Mouse (Mus musculus) ES-E14 (cell line): Measurements from ENCODE around the gene Nmur1. TPM values are rescaled to one million over a fixed set of nuclear protein-coding genes. Genes with fewer than 3 reads are reported as not detected.
A peak's percentile ranks its signal among the peaks of the same experiment; 100 is the strongest.
"Not testable (repeated sequence)": the region's sequence is repeated elsewhere in the genome, so short reads cannot be mapped to it uniquely, and the experiment has no call there.

Experiments used
- DNase-seq: peaks from one replicate; pipeline ENCODE4 v3.0.0-alpha.2; 2013; ENCODE audit warnings: low read depth, low spot score
- H3K27ac ChIP-seq: 2 replicates; pipeline ENCODE4 v1.5.1; 2012; ENCODE audit warnings: low read depth, mild to moderate bottlenecking, low read length, moderate library complexity, mixed read lengths; ENCODE audit not compliant: poor library complexity, insufficient read depth, severe bottlenecking
- H3K36me3 ChIP-seq: 2 replicates; pipeline ENCODE4 v1.6.1; 2012; ENCODE audit warnings: mild to moderate bottlenecking, low read length, moderate library complexity, mixed read lengths; ENCODE audit not compliant: control insufficient read depth, poor library complexity, insufficient read depth, severe bottlenecking
- H3K4me1 ChIP-seq, 2 experiments: fragments of 150-350 bp in 1 of 2; sonication (generic) in 1 of 2; 2 replicates each; pipeline ENCODE4 v1.6.1; 2012; ENCODE audit warnings: low read length in 2 of 2, mild to moderate bottlenecking in 1 of 2, mixed read lengths in 1 of 2; ENCODE audit not compliant: control insufficient read depth in 2 of 2, insufficient read depth in 2 of 2, poor library complexity in 1 of 2
- H3K4me3 ChIP-seq, 2 experiments: fragments of 150-350 bp in 1 of 2; sonication (generic) in 1 of 2; 2 replicates each; pipeline ENCODE4 v1.5.1; 2012; ENCODE audit warnings: low read length in 2 of 2, low read depth in 1 of 2, mild to moderate bottlenecking in 1 of 2, mixed read lengths in 1 of 2; ENCODE audit not compliant: insufficient read depth in 1 of 2, poor library complexity in 1 of 2, severe bottlenecking in 1 of 2
- H3K9ac ChIP-seq: 2 replicates; pipeline ENCODE4 v1.6.1; 2012; ENCODE audit warnings: low read depth, mild to moderate bottlenecking, low read length, mixed read lengths; ENCODE audit not compliant: poor library complexity, insufficient read depth, severe bottlenecking
- H3K9me3 ChIP-seq: fragments of 150-350 bp; sonication (generic); 2 replicates; pipeline ENCODE4 v1.6.1; 2012; ENCODE audit warnings: low read depth, mild to moderate bottlenecking, low read length; ENCODE audit not compliant: control insufficient read depth, insufficient read depth
- CHD2 ChIP-seq: IDR thresholded peaks from 2 replicates; pipeline ENCODE4 v1.6.1; 2014; ENCODE audit warnings: mild to moderate bottlenecking, low read depth, low read length, inconsistent platforms
- HCFC1 ChIP-seq: IDR thresholded peaks from 2 replicates; pipeline ENCODE4 v1.6.1; 2012; ENCODE audit warnings: low read length, inconsistent platforms, borderline replicate concordance; ENCODE audit not compliant: insufficient read depth
- MAFK ChIP-seq: IDR thresholded peaks from 2 replicates; pipeline ENCODE4 v1.6.1; 2014; ENCODE audit warnings: mild to moderate bottlenecking, low read depth, low read length, inconsistent platforms; ENCODE audit not compliant: insufficient read depth
- ZC3H11A ChIP-seq: IDR thresholded peaks from 2 replicates; pipeline ENCODE4 v1.6.1; 2012; ENCODE audit warnings: low read depth, mild to moderate bottlenecking, inconsistent platforms, low read length, borderline replicate concordance
- ZNF384 ChIP-seq: IDR thresholded peaks from 2 replicates; pipeline ENCODE4 v1.6.1; 2012; ENCODE audit warnings: low read depth, low read length, inconsistent platforms
- in situ Hi-C, 2 experiments: fragments of 600-800 bp; cut with MboI; formaldehyde crosslinking; loops; one replicate each; pipeline ENCODE4 v1.15.1; 2025; ENCODE audit warnings: low sequenced_read_pairs in 2 of 2, inconsistent platforms in 1 of 2; ENCODE audit not compliant: unreplicated experiment in 2 of 2
- total RNA-seq: library from RNA; depleted of rRNA; stranded (reverse); fragments of 300-350 nt; gene quantifications from 2 replicates; pipeline ENCODE4 v1.2.3, GENCODE M21; 2012; rRNA removed

Gene Nmur1
- 0.18 TPM in 1 of 2 replicates, not detected in the other for total RNA-seq

GRCm38 (mm10) chr1:86426128-86426527 lies at the start of gene Nmur1, which contains the start of gene Tex44:
Gene Nmur1 (minus strand): TSS chr1:86426228.
Gene Tex44 (plus strand): TSS chr1:86426329.
- no peak for DNase-seq
- no peaks in the 10 kb centered on the region for H3K9me3 ChIP-seq
- peaks cover 0 to 16% of the 10 kb centered on the region in 2 experiments; a peak in 2 of 4 replicates for H3K4me1 ChIP-seq
- H3K4me3 ChIP-seq, result peak within 1 kb of the TSS; percentile 15 to 45; a peak in 2 of 4 replicates
- H3K27ac ChIP-seq, result no peak within 1 kb of the TSS
- no peaks in the 10 kb centered on the region for H3K36me3 ChIP-seq
- TF ChIP-seq HCFC1 (no peak), MAFK (no peak), CHD2 (no peak), ZNF384 (no peak), ZC3H11A (no peak)
- in situ Hi-C loops, result no loop called here
- 0 out of 2 replicates have a peak within 1 kb of the TSS, but pooled peaks have one; percentile 5 for H3K9ac ChIP-seq

GRCm38 (mm10) chr1:86473109-86473760 lies 47.2 kb upstream of the Nmur1 start:
- H3K9ac ChIP-seq, result peak overlapping the region; percentile 66; the same call in 1 of the 2 replicates
- peak overlapping the region; percentile 43 to 66; a peak in 2 of 4 replicates for H3K4me3 ChIP-seq
- no peak for DNase-seq
- TF ChIP-seq ZNF384, result peak; percentile 52; the same call in 1 of the 2 replicates
- no peak for TF ChIP-seq ZC3H11A
- in situ Hi-C loops, result no loop called here
- H3K9me3 ChIP-seq, result no peaks in the 10 kb centered on the region
- no peaks in the 10 kb centered on the region for H3K36me3 ChIP-seq
- H3K27ac ChIP-seq, result peak overlapping the region; percentile 89; the same call in 1 of the 2 replicates
- peaks cover 3 to 4% of the 10 kb centered on the region in 2 experiments; a peak in 2 of 4 replicates for H3K4me1 ChIP-seq

GRCm38 (mm10) chr1:86472197-86472952 lies 46.3 kb upstream of the Nmur1 start:
- in situ Hi-C loops, result no loop called here

GRCm38 (mm10) chr1:86471504-86471961 lies 45.5 kb upstream of the Nmur1 start:
- H3K27ac ChIP-seq, result peak overlapping the region; percentile 89
- peak overlapping the region; percentile 43 to 66 for H3K4me3 ChIP-seq
- DNase-seq, H3K4me1 ChIP-seq, H3K36me3 ChIP-seq, H3K9me3 ChIP-seq, in situ Hi-C loops: not testable (repeated sequence)
- TF ChIP-seq ZC3H11A (peak; percentile 38; the same call in 1 of the 2 replicates), ZNF384 (peak; percentile 88)
- H3K9ac ChIP-seq, result peak overlapping the region; percentile 66

More at GRCm38 (mm10) chr1:86472197-86472952, 46.3 kb upstream of the Nmur1 start:
- no peak for DNase-seq
- Histone ChIP-seq H3K9ac (peak overlapping the region; percentile 66), H3K36me3 (no peaks in the 10 kb centered on the region), H3K27ac (peak overlapping the region; percentile 89), H3K9me3 (no peaks in the 10 kb centered on the region), H3K4me1 (peaks cover 3 to 5% of the 10 kb centered on the region in 2 experiments; a peak in 1 of 4 replicates), H3K4me3 (peak overlapping the region; percentile 43 to 66)
- no peak for TF ChIP-seq CHD2
- TF ChIP-seq ZNF384, result no peak
- TF ChIP-seq HCFC1, result no peak
- TF ChIP-seq MAFK, result no peak
- no peak for TF ChIP-seq ZC3H11A
